In genomic region chr10:67226543-67226942, GRCm38 (mm10) we compare ENCODE assay signal across 10 mouse cellular contexts. TPM values are rescaled to one million over a fixed set of nuclear protein-coding genes. Genes with fewer than 3 reads are reported as not detected.
DNase-seq lines count a peak whose midpoint lies in the region; ATAC-seq and TF ChIP-seq lines count a peak whose summit lies in the region.
"Had no signal": no experiment of that assay in that cellular context is flagged by ENCODE, and none has a peak within 500 bp of the region (broad histone marks: within the 10 kb centered on the region; RNA-seq: fewer than 3 reads in every experiment).

No protein-coding gene starts in this region.

- no peak for TF ChIP-seq CTCF in gastrocnemius, adult 2 months (IDR thresholded peaks at IDR 0.05)
- TF ChIP-seq CTCF in hindbrain, postnatal 0 days (IDR thresholded peaks at IDR 0.05; ENCODE audit: low read depth) = no peak
- TF ChIP-seq CTCF in midbrain, postnatal 0 days (IDR thresholded peaks at IDR 0.05) = no peak

- H3K36me3 ChIP-seq in hindbrain, postnatal 0 days (ENCODE audit: insufficient read depth, low read length) = peaks cover 25% of the 10 kb centered on the region
- peaks cover 77% of the 10 kb centered on the region for H3K36me3 ChIP-seq in hindbrain, embryonic 10.5 days
- peaks cover 23% of the 10 kb centered on the region for H3K36me3 ChIP-seq in midbrain, postnatal 0 days (ENCODE audit: insufficient read depth, low read length)
- peaks cover 47% of the 10 kb centered on the region for H3K36me3 ChIP-seq in midbrain, embryonic 14.5 days (ENCODE audit: control insufficient read depth, insufficient read depth, low read length)

- H3K27me3 ChIP-seq in hindbrain, postnatal 0 days (ENCODE audit: insufficient read depth, low read length) = no peaks in the 10 kb centered on the region
- no peaks in the 10 kb centered on the region for H3K27me3 ChIP-seq in hindbrain, embryonic 10.5 days (ENCODE audit: insufficient read depth, poor library complexity, severe bottlenecking)
- H3K27me3 ChIP-seq in midbrain, postnatal 0 days (ENCODE audit: insufficient read depth, low read length) = no peaks in the 10 kb centered on the region
- no peaks in the 10 kb centered on the region for H3K27me3 ChIP-seq in midbrain, embryonic 14.5 days (ENCODE audit: control insufficient read depth, insufficient read depth, low read length)
- H3K27me3 ChIP-seq: forebrain, embryonic 12.5 days had no signal

- H3K4me3 ChIP-seq in gastrocnemius, adult 2 months = peak overlapping the region; percentile 62
- no peak overlapping the region for H3K4me3 ChIP-seq in hindbrain, postnatal 0 days (ENCODE audit: low read length)
- H3K4me3 ChIP-seq in hindbrain, embryonic 10.5 days = no peak overlapping the region
- H3K4me3 ChIP-seq in midbrain, postnatal 0 days (ENCODE audit: low read depth, low read length) = no peak overlapping the region
- H3K4me3 ChIP-seq in midbrain, embryonic 14.5 days (replicated peaks; ENCODE audit: low read depth, low read length) = no peak overlapping the region
- H3K4me3 ChIP-seq: forebrain, embryonic 12.5 days had no signal

- intact Hi-C loops in gastrocnemius, adult 2 months (cut with DNase I) = loop anchor here (5.0 kb wide), 1 partner anchor 56 kb away; no protein-coding TSS in a partner anchor

- H3K9me3 ChIP-seq in hindbrain, postnatal 0 days (ENCODE audit: low read length) = no peaks in the 10 kb centered on the region
- H3K9me3 ChIP-seq in hindbrain, embryonic 10.5 days = no peaks in the 10 kb centered on the region
- H3K9me3 ChIP-seq in midbrain, postnatal 0 days (ENCODE audit: low read length) = no peaks in the 10 kb centered on the region
- no peaks in the 10 kb centered on the region for H3K9me3 ChIP-seq in midbrain, embryonic 14.5 days (ENCODE audit: control insufficient read depth, low read length)
- H3K9me3 ChIP-seq: forebrain, embryonic 12.5 days had no signal

- H3K4me1 ChIP-seq in hindbrain, postnatal 0 days (ENCODE audit: insufficient read depth, low read length) = no peaks in the 10 kb centered on the region
- no peaks in the 10 kb centered on the region for H3K4me1 ChIP-seq in hindbrain, embryonic 10.5 days (replicated peaks)
- no peaks in the 10 kb centered on the region for H3K4me1 ChIP-seq in midbrain, postnatal 0 days (ENCODE audit: insufficient read depth, low read length)
- H3K4me1 ChIP-seq in midbrain, embryonic 14.5 days (ENCODE audit: control insufficient read depth, insufficient read depth, low read length) = no peaks in the 10 kb centered on the region

- 61% methylated on average over 14 of the region's 14 CpGs for WGBS in hindbrain, postnatal 0 days
- 93% methylated on average over 14 of the region's 14 CpGs for WGBS in hindbrain, embryonic 10.5 days
- WGBS in midbrain, postnatal 0 days = 84% methylated on average over 14 of the region's 14 CpGs
- WGBS in midbrain, embryonic 14.5 days = 95% methylated on average over 14 of the region's 14 CpGs

- H3K9ac ChIP-seq in hindbrain, postnatal 0 days (replicated peaks; ENCODE audit: low read length) = no peak overlapping the region
- no peak overlapping the region for H3K9ac ChIP-seq in midbrain, postnatal 0 days (replicated peaks; ENCODE audit: low read length, poor library complexity, severe bottlenecking)
- no peak overlapping the region for H3K9ac ChIP-seq in midbrain, embryonic 14.5 days (replicated peaks; ENCODE audit: low read length)
- H3K9ac ChIP-seq: forebrain, embryonic 12.5 days; liver, embryonic 14.5 days had no signal

- no peak for ATAC-seq in hindbrain, postnatal 0 days
- no peak for ATAC-seq in midbrain, postnatal 0 days (ENCODE audit: low FRiP score)
- no peak for ATAC-seq in midbrain, embryonic 14.5 days (ENCODE audit: low FRiP score, low TSS enrichment)

- peak overlapping the region; percentile 75 for H3K27ac ChIP-seq in gastrocnemius, adult 2 months
- H3K27ac ChIP-seq in hindbrain, postnatal 0 days = peak overlapping the region; percentile 33
- H3K27ac ChIP-seq in hindbrain, embryonic 10.5 days = no peak overlapping the region
- H3K27ac ChIP-seq in midbrain, postnatal 0 days (ENCODE audit: low read depth, low read length) = 0 out of 2 replicates have a peak overlapping the region, but pooled peaks have one; percentile 21
- H3K27ac ChIP-seq in midbrain, embryonic 14.5 days (replicated peaks; ENCODE audit: low read depth, low read length) = no peak overlapping the region
- H3K27ac ChIP-seq: forebrain, embryonic 12.5 days; liver, embryonic 14.5 days had no signal

- DNase-seq in gastrocnemius, adult 2 months = peak; percentile 23
- no peak for DNase-seq in gastrocnemius, postnatal 4 days (ENCODE audit: low spot score in 2 of 2)
- DNase-seq in hindbrain, postnatal 0 days (ENCODE audit: low spot score) = no peak
- DNase-seq in hindbrain, embryonic 10.5 days (ENCODE audit: low spot score) = no peak
- peak; percentile 15 for DNase-seq in midbrain, postnatal 0 days (ENCODE audit: low spot score)
- DNase-seq in midbrain, embryonic 14.5 days = no peak
- peak; percentile 44 for DNase-seq in skeletal muscle tissue, adult 2 months (ENCODE audit: low read depth, low spot score)
- no peak for DNase-seq in ovary, postnatal 14 days (ENCODE audit: low spot score)

- H3K4me2 ChIP-seq in hindbrain, postnatal 0 days (ENCODE audit: low read depth, low read length) = no peak overlapping the region
- H3K4me2 ChIP-seq in midbrain, postnatal 0 days (ENCODE audit: low read depth, low read length, poor library complexity, severe bottlenecking) = no peak overlapping the region
- no peak overlapping the region for H3K4me2 ChIP-seq in midbrain, embryonic 14.5 days (ENCODE audit: low read length)
- H3K4me2 ChIP-seq: forebrain, embryonic 12.5 days had no signal

RNA-seq across cellular contexts. Expression of gene Nrbf2, which starts 58.6 kb away (rescaled TPM):
- total RNA-seq in gastrocnemius, adult 2 months (2021) = 10 to 100 TPM; 13.0 to 13.4 TPM
- 10 to 100 TPM in 1 of 2 experiments, 1 to 10 TPM in 1; 9.1 to 11.0 TPM for total RNA-seq in gastrocnemius, postnatal 4 days (2021)
- total RNA-seq in hindbrain, postnatal 0 days (2014; rRNA removed) = 10.5 and 10.6 TPM in 2 replicates
- polyA plus RNA-seq in hindbrain, postnatal 0 days (2015; fragmentation: Nextera tagmentation; extraction: Ambion mirVana) = 31.1 and 33.9 TPM in 2 replicates
- polyA plus RNA-seq in hindbrain, embryonic 10.5 days (2016; fragmentation: Nextera tagmentation; extraction: Ambion mirVana) = 36.9 and 41.2 TPM in 2 replicates
- 15.5 and 17.3 TPM in 2 replicates for total RNA-seq in midbrain, postnatal 0 days (2014; rRNA removed)
- polyA plus RNA-seq in midbrain, postnatal 0 days (2015; fragmentation: Nextera tagmentation; extraction: Ambion mirVana) = 34.4 and 36.1 TPM in 2 replicates
- 41.6 and 45.0 TPM in 2 replicates for polyA plus RNA-seq in midbrain, embryonic 14.5 days (2014; fragmentation: Nextera tagmentation; extraction: Ambion mirVana)

Comparison
In these comparisons a context has a peak if more than half of its experiments do, and no peak if none do; other contexts are left out.
1. DNase-seq: peak in gastrocnemius, adult 2 months (single experiment), midbrain, postnatal 0 days (single experiment) and skeletal muscle tissue, adult 2 months (single experiment); none in gastrocnemius, postnatal 4 days (0 of 2), hindbrain, postnatal 0 days (single experiment), hindbrain, embryonic 10.5 days (single experiment), midbrain, embryonic 14.5 days (single experiment) and ovary, postnatal 14 days (single experiment).
2. H3K27ac ChIP-seq: peak in gastrocnemius, adult 2 months (single experiment), hindbrain, postnatal 0 days (single experiment) and midbrain, postnatal 0 days (single experiment); none in hindbrain, embryonic 10.5 days (single experiment) and midbrain, embryonic 14.5 days (single experiment).